Comparison of ENCODE assay signal across 1 mouse cellular context in genomic region chr6:118455042-118455631, GRCm38 (mm10).
A peak's percentile ranks its signal among the peaks of the same experiment; 100 is the strongest.
TF ChIP-seq lines count a peak whose summit lies in the region.

TSS of gene Zfp248 (minus strand) at chr6:118455528.

TF ChIP-seq in CH12.LX, 34 proteins besides CTCF, POLR2A, EP300 and RAD21 (continued from another document):
- TF ChIP-seq MEF2A (IDR thresholded peaks at IDR 0.05; ENCODE audit: borderline replicate concordance, low read depth, low read length) (peak; percentile 40; the same call in 1 of the 2 replicates), USF2 (conservative IDR thresholded peaks at IDR 0.05; ENCODE audit: low read depth, low read length) (no peak), NRF1 (IDR thresholded peaks at IDR 0.05; ENCODE audit: low read depth, low read length) (peak; percentile 96), ZNF384 (IDR thresholded peaks at IDR 0.05; ENCODE audit: low read depth, low read length) (no peak), ETS1 (conservative IDR thresholded peaks at IDR 0.05; ENCODE audit: low read depth, low read length) (0 out of 2 replicates have a peak, but pooled peaks have one; percentile 11), ELF1 (IDR thresholded peaks at IDR 0.05; ENCODE audit: low read depth, low read length) (no peak), JUN (IDR thresholded peaks at IDR 0.05; ENCODE audit: insufficient read depth, low read depth, low read length) (no peak), GABPA (IDR thresholded peaks at IDR 0.05; ENCODE audit: insufficient replicate concordance, low read depth, low read length) (no peak), RCOR1 (conservative IDR thresholded peaks at IDR 0.05; ENCODE audit: low read depth, low read length) (no peak)
